Mouse (Mus musculus) testis, postnatal 10 days (tissue): ENCODE data around the gene Npcd.

Source experiments
- DNase-seq: peaks from one replicate; pipeline ENCODE4 v3.0.0; 2021; ENCODE audit warnings: low spot score

Npcd gene

GRCm38 (mm10) chr15:79765361-79765760 lies 68.7 kb downstream of the Npcd start:
- DNase-seq, result no peak

DNA sequence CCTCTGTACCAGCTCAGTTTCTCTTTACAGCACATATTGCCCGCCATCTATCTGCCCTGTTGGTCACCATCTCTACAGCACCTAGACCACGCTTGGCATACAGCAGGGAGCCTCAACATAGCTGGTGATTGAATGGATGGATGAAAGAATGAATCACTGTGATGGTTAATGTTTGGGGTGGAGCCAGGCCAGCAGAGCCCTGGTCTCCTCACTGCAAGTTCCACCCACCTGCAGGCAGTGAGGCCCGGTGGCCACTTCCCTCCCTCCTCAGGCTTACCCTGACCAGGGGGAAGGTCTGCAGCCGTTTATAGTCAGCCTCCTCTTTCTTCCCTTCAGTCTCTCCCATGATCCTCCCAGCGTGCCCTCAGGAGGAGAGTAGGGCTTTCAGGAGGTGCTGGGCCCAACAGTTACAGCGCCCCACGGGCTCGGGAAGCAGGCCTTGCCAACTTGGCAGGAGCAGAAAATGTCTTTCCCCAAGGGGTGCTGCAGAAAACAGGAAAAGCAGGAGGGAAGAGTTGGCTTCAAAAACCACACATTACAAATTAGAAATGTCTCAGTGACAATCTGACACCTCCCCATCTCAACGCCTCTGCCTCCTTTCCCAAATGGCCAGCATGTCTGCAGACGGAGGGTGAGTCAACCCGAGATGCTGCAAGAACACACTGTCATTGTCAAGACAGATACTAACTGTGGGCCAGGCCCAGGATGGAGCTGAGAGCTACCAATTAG lies 69.3 kb downstream of the Npcd start:
- no peak for DNase-seq

DNA sequence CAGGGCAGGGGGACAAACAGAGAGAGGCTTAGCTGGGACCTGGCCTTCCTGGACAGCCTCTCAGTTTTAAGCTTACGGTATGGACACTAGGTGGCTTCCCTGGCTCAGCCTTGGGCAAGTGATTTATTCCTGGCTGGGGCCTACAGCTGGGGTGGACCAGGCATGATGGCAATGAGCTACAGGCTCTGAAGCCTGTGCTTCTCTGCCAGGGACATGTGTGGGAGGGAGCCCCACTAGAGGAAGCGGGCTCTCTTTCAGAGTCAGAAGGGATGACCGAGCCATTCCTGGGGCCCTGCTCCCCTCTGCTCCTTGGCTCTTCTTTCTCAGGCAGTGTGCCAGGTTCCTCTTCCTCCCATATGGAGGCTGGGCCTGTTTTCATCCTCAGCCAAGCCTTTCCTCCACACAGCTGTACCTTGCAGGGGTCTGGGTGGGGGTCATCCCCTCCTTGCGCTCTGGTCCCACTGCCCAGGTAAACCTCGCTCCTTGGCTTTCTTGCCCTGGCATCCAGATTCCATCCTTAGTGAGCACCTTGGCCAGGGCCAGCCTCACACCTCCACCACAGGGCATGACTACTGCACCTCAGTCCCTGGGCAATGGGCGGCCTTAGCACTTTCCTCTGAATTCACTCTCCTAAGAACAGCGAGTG lies 70.3 kb downstream of the Npcd start:
- no peak for DNase-seq

DNA sequence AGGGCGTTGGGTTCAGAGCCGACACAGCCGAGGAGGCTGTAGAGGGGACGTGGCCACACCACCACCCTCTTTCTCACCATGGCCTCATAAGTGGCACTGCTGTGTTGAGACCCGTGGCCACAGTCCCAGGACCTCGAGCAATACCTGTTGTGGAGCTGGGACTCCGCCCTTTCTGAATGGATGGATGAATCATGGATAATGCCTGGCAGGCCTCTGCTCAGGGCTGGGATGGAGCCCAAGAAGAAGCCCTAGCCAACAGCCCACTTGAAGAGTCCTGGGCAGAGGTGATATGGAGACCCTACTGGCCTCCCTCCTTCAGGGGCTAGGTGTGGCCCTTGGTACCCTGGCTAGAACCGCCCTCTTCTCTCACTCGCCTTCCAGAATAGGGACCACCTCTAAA lies 71.0 kb downstream of the Npcd start:
- DNase-seq, result no peak

DNA sequence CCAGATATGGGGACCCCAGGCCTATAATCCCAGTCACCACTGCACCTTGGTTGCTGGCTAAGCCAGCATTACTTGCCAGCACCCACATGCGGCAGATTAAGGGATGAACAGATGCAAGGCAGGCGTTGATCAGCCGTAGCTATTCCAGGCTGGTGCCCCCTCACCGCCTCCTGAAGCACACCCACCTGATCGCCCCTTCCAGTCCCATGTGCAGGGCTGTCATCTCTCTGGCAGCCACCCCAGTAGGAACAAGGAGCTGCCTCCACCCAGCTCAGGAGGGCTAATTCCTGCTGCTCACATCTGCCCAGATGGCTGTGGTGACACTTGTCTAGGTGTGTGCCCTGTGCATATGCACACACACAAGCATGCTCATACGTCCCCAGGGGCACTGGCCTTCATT lies 73.1 kb downstream of the Npcd start:
- no peak for DNase-seq

GRCm38 (mm10) chr15:79757118-79757517 lies 76.9 kb downstream of the Npcd start:
- no peak for DNase-seq

GRCm38 (mm10) chr15:79755977-79756625 lies 77.9 kb downstream of the Npcd start:
- DNase-seq, result no peak

DNA sequence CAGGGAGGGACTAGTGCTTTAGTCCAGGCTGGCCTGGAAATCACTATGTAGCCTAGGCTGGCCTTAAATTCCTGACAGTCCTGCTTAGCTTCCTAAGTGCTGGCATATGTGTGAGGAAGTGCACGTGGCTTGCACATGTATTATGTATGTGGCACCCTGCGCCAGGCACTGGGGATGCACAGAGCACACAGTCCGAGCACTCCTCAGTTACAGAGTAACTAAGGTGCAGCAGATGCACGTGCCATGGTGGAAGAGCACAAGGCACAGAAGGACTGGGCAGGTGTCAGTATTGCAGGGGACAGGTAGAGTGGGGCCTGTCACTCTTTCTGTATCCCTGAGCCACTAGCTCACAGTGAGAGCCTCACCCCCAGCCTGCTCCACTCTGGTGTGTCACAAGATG lies 78.9 kb downstream of the Npcd start:
- DNase-seq, result no peak

- no peak for DNase-seq
Measured at GRCm38 (mm10) chr15:79753873-79754272, 80.2 kb downstream of the Npcd start.

- no peak for DNase-seq
Measured at GRCm38 (mm10) chr15:79753420-79753752, 80.7 kb downstream of the Npcd start.

GRCm38 (mm10) chr15:79752742-79753419 lies 81.2 kb downstream of the Npcd start:
- DNase-seq, result peak; percentile 85

DNA sequence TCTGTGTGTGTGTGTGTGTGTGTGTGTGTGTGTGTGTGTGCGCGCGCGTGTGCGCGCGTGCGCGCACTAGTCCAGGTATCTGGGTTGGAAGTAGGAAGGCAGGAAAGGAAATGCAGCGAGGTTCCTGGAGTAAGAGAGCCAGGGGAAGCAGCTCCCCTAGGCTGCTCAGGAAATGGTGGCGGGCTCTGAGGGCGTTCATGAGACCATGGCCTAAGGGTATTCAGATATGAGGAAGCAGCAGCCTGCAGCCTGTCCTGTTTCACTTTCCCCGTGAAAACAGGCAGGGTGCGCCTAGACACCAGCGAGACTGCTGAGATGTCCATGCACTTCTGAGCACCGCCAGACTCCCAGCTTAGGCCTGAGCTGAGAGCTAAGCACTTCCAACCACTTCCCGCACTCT lies 82.3 kb downstream of the Npcd start:
- DNase-seq, result no peak

DNA sequence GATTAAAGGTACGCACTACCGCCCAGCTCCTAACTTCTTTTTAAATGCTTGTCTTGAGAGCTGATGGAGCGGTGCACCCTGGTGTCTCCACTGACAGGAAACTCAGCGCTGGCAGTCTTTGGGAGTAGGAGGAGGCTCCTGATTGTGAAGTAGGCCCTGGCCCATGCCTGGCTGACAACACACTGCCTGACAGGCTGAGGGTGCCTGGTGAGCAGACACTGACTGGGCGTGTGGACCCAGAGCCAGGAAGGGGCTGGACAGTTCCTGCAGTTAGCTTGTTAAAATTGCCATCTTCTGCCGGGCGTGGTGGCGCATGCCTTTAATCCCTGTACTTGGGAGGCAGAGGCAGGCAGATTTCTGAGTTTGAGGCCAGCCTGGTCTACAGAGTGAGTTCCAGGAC lies 83.8 kb downstream of the Npcd start:
- no peak for DNase-seq

DNA sequence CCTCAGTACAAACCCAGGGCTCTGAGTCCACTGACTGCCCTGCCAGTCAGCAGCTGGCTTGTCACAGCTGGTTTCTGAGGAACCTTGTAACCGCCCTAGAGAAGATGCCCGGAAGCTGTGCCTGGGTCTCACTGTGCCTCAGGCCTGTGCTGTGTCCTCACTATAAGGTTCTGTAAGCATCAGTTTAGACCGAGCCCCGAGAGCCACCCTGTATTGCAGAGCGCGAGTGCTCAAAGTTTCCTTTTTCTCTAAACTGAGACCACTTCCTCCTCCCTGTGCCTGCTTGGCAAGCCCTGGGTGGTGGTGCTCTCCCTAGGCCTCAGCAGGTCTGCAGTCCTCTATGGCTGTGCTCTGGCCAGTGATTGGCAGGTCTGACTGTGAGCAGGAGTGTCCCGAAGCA lies 84.9 kb downstream of the Npcd start:
- no peak for DNase-seq

GRCm38 (mm10) chr15:79747998-79748397 lies 86.0 kb downstream of the Npcd start:
- DNase-seq, result peak; percentile 70

- no peak for DNase-seq
Measured at GRCm38 (mm10) chr15:79745883-79746282, 88.2 kb downstream of the Npcd start.

DNA sequence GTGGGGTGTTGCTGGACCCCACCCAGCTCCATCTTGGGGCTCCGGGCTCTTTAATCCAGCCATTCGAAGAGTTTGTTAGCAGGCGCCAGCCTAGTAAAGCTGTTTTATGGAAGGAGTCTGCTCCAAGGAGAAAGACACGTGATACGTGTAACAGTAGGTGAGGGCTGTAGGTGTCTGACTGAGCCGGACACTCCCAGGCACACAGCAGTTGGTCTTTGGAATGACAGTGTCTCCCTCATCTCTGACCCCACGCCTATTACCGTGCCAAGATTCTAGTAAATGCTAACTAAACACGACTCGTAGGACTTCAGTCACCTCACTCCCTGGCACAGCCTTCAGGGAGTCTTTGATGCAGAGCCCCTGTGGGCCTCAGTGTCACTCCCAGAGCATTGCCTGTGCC lies 88.7 kb downstream of the Npcd start:
- no peak for DNase-seq

GRCm38 (mm10) chr15:79744742-79745141 lies 89.3 kb downstream of the Npcd start:
- DNase-seq, result no peak

GRCm38 (mm10) chr15:79744001-79744400 lies 90.0 kb downstream of the Npcd start:
- no peak for DNase-seq

DNA sequence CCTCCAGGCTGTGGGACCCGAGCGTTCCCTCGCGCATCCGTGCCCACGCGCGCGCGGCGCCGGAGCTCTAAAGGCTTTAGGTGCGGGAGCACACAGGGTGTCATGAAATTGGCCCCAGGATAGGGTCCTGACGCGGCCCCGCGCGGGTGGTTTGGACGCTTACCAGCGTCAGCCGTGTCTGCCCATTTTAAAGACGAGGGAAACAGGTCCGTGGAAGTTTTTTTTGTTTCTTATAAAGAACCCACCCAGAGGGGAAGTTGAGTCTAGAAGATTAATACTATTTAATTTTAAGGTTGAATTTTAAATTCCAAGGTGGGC lies 91.4 kb downstream of the Npcd start:
- DNase-seq, result no peak

- peak; percentile 97 for DNase-seq
Measured at GRCm38 (mm10) chr15:79741921-79742705, 91.9 kb downstream of the Npcd start, which contains the start of gene Sun2. Sun2 (minus strand) TSS chr15:79742536.

- DNase-seq, result no peak
Measured at GRCm38 (mm10) chr15:79741173-79741858, 92.7 kb downstream of the Npcd start.
